Mouse (Mus musculus): ENCODE measurements around the gene Zswim3.
"Not testable (repeated sequence)": the region's sequence is repeated elsewhere in the genome, so short reads cannot be mapped to it uniquely, and the experiment has no call there.

Gene Zswim3

GRCm38 (mm10) chr2:164815348-164815747 is 10.4 kb downstream of the Zswim3 start:
- no peak for DNase-seq

- no peak for DNase-seq
Measured at GRCm38 (mm10) chr2:164815821-164816220, 10.9 kb downstream of the Zswim3 start.

- DNase-seq, result no peak
Measured at GRCm38 (mm10) chr2:164817206-164817605, 12.3 kb downstream of the Zswim3 start.

- no peak for DNase-seq
Measured at GRCm38 (mm10) chr2:164817703-164818102, 12.8 kb downstream of the Zswim3 start.

- DNase-seq, result no peak
Measured at GRCm38 (mm10) chr2:164821060-164821459, 16.2 kb downstream of the Zswim3 start.

GRCm38 (mm10) chr2:164822636-164823165 is 17.8 kb downstream of the Zswim3 start, which contains the start of gene Zswim1:
Gene Zswim1 (plus strand): TSS chr2:164822686.
- DNase-seq, result peak; percentile 100

- no peak for DNase-seq
Measured at GRCm38 (mm10) chr2:164823181-164823585, 18.3 kb downstream of the Zswim3 start.

GRCm38 (mm10) chr2:164823969-164824368 is 19.1 kb downstream of the Zswim3 start:
- DNase-seq, result no peak

GRCm38 (mm10) chr2:164825521-164825920 is 20.6 kb downstream of the Zswim3 start:
- DNase-seq, result no peak

GRCm38 (mm10) chr2:164827146-164827850 is 22.4 kb downstream of the Zswim3 start:
- DNase-seq, result no peak

GRCm38 (mm10) chr2:164828437-164828836 is 23.5 kb downstream of the Zswim3 start, which contains the start of gene Spata25:
Gene Spata25 (minus strand): TSS chr2:164828537.
- DNase-seq, result no peak

- DNase-seq, result no peak
Measured at GRCm38 (mm10) chr2:164829090-164829489, 24.2 kb downstream of the Zswim3 start.

- DNase-seq, result no peak
Measured at GRCm38 (mm10) chr2:164831029-164831428, 26.1 kb downstream of the Zswim3 start.

GRCm38 (mm10) chr2:164832032-164832747 is 27.3 kb downstream of the Zswim3 start:
- peak; percentile 21 for DNase-seq

- DNase-seq, result peak; percentile 78
Measured at GRCm38 (mm10) chr2:164832748-164833301, 27.9 kb downstream of the Zswim3 start, which contains the start of gene Ctsa. Gene Ctsa (plus strand): TSS chr2:164832873.

GRCm38 (mm10) chr2:164833314-164833959 is 28.5 kb downstream of the Zswim3 start, which contains the start of gene Neurl2:
Gene Neurl2 (minus strand): TSS chr2:164833456.
- DNase-seq, result peak; percentile 90

- DNase-seq, result no peak
Measured at GRCm38 (mm10) chr2:164834531-164834930, 29.6 kb downstream of the Zswim3 start.

GRCm38 (mm10) chr2:164835164-164835563 is 30.3 kb downstream of the Zswim3 start:
- no peak for DNase-seq

- DNase-seq, result no peak
Measured at GRCm38 (mm10) chr2:164845782-164846181, 40.9 kb downstream of the Zswim3 start.

- DNase-seq, result no peak
Measured at GRCm38 (mm10) chr2:164850061-164850460, 45.2 kb downstream of the Zswim3 start.

- not testable (repeated sequence) for DNase-seq
Measured at GRCm38 (mm10) chr2:164855572-164855971, 50.7 kb downstream of the Zswim3 start.

GRCm38 (mm10) chr2:164856309-164857100 is 51.6 kb downstream of the Zswim3 start:
- no peak for DNase-seq

Data from right cerebral cortex, postnatal 25 days (tissue).